Mouse (Mus musculus) kidney, postnatal 10 days (tissue): ENCODE measurements at regions not wholly inside any gene's neighbourhood (a gene's known extent, or its start where the extent isn't known, plus 50 kb on each side); places are given as distances from the start of the nearest gene placed in this dataset.
"Not testable (repeated sequence)": the region's sequence is repeated elsewhere in the genome, so short reads cannot be mapped to it uniquely, and the experiment has no call there.

ENCODE experiments used
- DNase-seq: peaks from one replicate; pipeline ENCODE4 v3.0.0; 2021; ENCODE audit warnings: mixed read lengths

GRCm38 (mm10) chr3:29024851-29025250, 57.0 kb upstream of the Egfem1 start:
- not testable (repeated sequence) for DNase-seq

- DNase-seq, result no peak
Measured at GRCm38 (mm10) chr3:29027726-29028125, 54.1 kb upstream of the Egfem1 start.

- DNase-seq, result no peak
Measured at GRCm38 (mm10) chr3:29030791-29031190, 51.0 kb upstream of the Egfem1 start.

GRCm38 (mm10) chr3:29031811-29032210, 50.0 kb upstream of the Egfem1 start:
- DNase-seq, result peak; percentile 41
